Mouse (Mus musculus): ENCODE data around the gene Vangl2.

GRCm38 (mm10) chr1:172014771-172015170, 13.5 kb downstream of the Vangl2 start:
- no peak for TF ChIP-seq CTCF (IDR thresholded peaks at IDR 0.05; ENCODE audit: insufficient read depth, low read length)
- TF ChIP-seq POLR2A (IDR thresholded peaks at IDR 0.05; ENCODE audit: borderline replicate concordance, extremely low read depth, low read depth, low read length): no peak
